Mouse (Mus musculus): ENCODE measurements at regions not wholly inside any gene's neighbourhood (a gene's known extent, or its start where the extent isn't known, plus 50 kb on each side); places are given as distances from the start of the nearest gene placed in this dataset.
"Not testable (repeated sequence)": the region's sequence is repeated elsewhere in the genome, so short reads cannot be mapped to it uniquely, and the experiment has no call there.

DNA sequence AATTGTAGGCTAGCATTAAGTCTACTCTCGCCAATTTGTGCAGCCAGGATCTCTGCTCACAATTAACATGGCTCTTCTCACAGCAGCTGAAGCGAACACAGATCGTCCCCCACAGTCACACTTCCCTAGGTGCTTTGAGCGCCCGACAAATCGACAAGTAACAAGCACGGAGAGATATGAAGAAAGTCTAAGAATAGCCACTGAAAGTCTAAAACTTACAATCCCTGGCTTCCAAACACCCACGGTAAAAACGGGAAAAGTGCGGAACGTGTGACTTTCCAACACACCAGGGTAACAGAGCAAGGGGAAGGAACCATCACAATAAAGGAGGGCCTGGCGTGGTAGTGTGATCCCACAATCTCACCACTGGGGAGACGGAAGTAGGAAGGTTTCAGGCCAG, 114.8 kb upstream of the Gcfc2 start:
- ATAC-seq (replicated peaks; ENCODE audit: poor library complexity, severe bottlenecking), result no peak

DNA sequence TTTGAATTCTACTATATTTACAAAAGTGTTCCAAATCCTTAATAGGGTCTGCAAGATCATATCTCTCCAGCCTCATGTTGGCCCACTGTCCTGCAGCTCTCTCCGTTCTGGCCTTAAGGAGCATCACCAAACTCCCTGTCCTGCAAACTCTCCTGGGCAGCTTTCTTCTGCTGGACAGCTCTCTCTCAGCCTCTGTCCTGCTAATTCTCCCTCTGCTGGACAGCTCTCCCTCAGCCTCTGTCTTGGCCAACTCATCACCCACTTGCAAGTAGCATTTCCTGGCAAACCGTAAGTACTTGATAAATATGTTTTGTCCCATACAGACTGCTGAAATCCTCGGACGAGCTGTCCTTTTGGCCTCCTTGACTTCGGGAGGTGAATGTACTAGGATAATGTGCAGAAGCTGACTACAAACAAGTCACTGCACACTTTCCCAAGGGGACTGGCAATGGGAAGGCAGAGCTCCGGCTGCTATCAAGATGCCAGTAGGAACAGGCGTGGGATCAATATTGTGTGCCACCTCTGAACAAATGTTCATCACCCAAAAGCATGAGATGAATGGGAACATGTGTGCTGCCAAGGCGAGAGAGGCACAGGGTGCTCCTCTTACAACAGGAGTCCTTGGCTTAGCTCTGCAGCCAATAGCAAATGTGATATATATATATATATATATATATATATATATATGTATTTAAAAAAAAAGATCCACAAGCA, 108.1 kb upstream of the Gcfc2 start:
- no peak for ATAC-seq (replicated peaks; ENCODE audit: poor library complexity, severe bottlenecking)

DNA sequence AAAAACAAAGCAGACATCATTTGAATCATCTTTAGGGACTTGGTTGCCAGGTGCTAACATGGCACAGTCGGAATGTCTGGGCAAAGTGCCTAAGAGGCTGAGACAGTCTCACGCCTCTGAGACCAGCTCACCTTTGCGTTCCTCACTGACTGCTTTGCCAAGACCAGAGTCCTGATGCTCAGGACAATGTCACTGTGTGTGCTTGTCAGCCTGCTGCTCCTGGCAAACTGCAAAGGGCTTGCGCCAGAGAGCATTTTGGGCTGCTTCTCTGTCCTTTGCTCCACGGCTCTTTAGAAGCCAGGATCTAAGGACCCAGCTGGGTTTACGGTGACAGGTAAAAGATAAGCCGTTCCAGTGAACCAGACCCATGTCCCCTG, 107.5 kb upstream of the Gcfc2 start:
- ATAC-seq (replicated peaks; ENCODE audit: poor library complexity, severe bottlenecking), result no peak

GRCm38 (mm10) chr6:81817050-81817827, 106.2 kb upstream of the Gcfc2 start:
- ATAC-seq (replicated peaks; ENCODE audit: poor library complexity, severe bottlenecking), result peak; percentile 66

DNA sequence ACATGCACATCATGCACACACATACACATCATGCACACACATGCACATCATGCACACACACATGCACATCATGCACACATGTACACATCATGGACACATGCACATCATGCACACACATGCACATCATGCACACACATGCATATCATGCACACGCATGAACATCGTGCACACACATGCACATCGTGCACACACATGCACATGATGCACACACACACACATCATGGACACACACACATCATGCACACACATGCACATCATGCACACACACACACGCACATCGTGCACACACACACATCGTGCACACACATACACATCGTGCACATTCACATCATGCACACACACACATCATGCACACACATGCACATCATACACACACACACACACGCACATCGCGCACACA, 104.9 kb upstream of the Gcfc2 start:
- no peak for ATAC-seq (replicated peaks; ENCODE audit: poor library complexity, severe bottlenecking)

GRCm38 (mm10) chr6:81820078-81820477, 103.4 kb upstream of the Gcfc2 start:
- no peak for ATAC-seq (replicated peaks; ENCODE audit: poor library complexity, severe bottlenecking)

- ATAC-seq (replicated peaks; ENCODE audit: poor library complexity, severe bottlenecking), result no peak
Observed at GRCm38 (mm10) chr6:81839474-81840153, 83.9 kb upstream of the Gcfc2 start.

- ATAC-seq (replicated peaks; ENCODE audit: poor library complexity, severe bottlenecking), result not testable (repeated sequence)
Observed at GRCm38 (mm10) chr6:81868207-81868606, 55.3 kb upstream of the Gcfc2 start.

Data from granulocyte monocyte progenitor cell, adult 5-6 weeks (primary cell).